ENCODE assay signal across 23 mouse cellular contexts in the genomic region with DNA sequence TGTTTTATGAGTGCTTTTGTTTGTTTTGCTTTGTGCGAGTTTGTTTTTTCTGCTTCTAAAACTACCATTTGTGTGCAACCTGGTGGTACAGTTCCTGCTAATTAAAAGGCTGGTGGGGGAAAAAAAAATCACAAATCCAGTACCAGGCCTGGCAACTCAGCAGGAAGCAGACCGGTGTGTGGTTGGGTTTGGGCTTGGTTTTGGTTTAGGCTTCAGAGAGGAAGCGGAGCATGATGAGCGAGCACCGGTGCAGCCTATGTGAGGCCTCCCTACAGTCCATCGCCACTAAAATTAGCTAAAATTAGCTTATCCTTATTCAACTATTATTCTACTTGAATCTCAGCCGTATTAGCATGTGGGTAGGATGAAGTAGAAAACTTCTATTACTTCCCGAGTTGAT.
"Had no signal": no experiment of that assay in that cellular context is flagged by ENCODE, and none has a peak within 500 bp of the region (broad histone marks: within the 10 kb centered on the region; RNA-seq: fewer than 3 reads in every experiment).

No protein-coding gene starts in this region.

- ATAC-seq: hindbrain, embryonic 16.5 days; inflammation-experienced regulatory T-cells, adult 6 months; intestine, embryonic 15.5 days; intestine, postnatal 0 days; liver, embryonic 12.5 days had no signal

- DNase-seq: gastrocnemius, adult 2 months; gastrocnemius, postnatal 10 days; gastrocnemius, postnatal 25 days; heart, adult 18-20 months; heart, postnatal 10 days; heart, postnatal 4 days; kidney, adult 18-20 months; kidney, adult 8-10 months; kidney, postnatal 10 days; kidney, postnatal 25 days; kidney, postnatal 4 days; lung, adult 18-20 months had no signal

- H3K27ac ChIP-seq: gastrocnemius, adult 2 months; heart, embryonic 10.5 days; hindbrain, embryonic 14.5 days; intestine, embryonic 15.5 days; layer of hippocampus, adult 2 months; left cerebral cortex, adult 2 months; liver, embryonic 12.5 days; liver, embryonic 14.5 days had no signal

- H3K4me2 ChIP-seq: heart, embryonic 12.5 days; hindbrain, embryonic 14.5 days; intestine, embryonic 15.5 days; liver, embryonic 12.5 days had no signal

- H3K9ac ChIP-seq: heart, embryonic 12.5 days; hindbrain, embryonic 14.5 days; intestine, embryonic 15.5 days; liver, embryonic 12.5 days; liver, embryonic 14.5 days had no signal

- H3K4me3 ChIP-seq: gastrocnemius, adult 2 months; heart, embryonic 10.5 days; heart, embryonic 12.5 days; intestine, embryonic 15.5 days; layer of hippocampus, adult 2 months; left cerebral cortex, adult 2 months; liver, embryonic 12.5 days had no signal

- H3K27me3 ChIP-seq: heart, embryonic 12.5 days; intestine, embryonic 15.5 days; liver, embryonic 12.5 days had no signal

- H3K36me3 ChIP-seq: heart, embryonic 10.5 days; heart, embryonic 12.5 days; intestine, embryonic 15.5 days; liver, embryonic 12.5 days had no signal

- H3K9me3 ChIP-seq: heart, embryonic 10.5 days; heart, embryonic 12.5 days; intestine, embryonic 15.5 days; liver, embryonic 12.5 days had no signal

- H3K4me1 ChIP-seq: intestine, embryonic 15.5 days; liver, embryonic 12.5 days had no signal
